Mouse (Mus musculus) neural tube, embryonic 12.5 days (tissue): ENCODE measurements around the gene Foxp1. TPM values are rescaled to one million over a fixed set of nuclear protein-coding genes. Genes with fewer than 3 reads are reported as not detected.

Experiments
- ATAC-seq: fragments of 200-750 bp; cut with Nextera tagmentation; 2 replicates; pipeline ENCODE4 v1.8.0; 2017; ENCODE audit warnings: low read depth, mild to moderate bottlenecking, moderate TSS enrichment, moderate library complexity; ENCODE audit not compliant: low FRiP score
- H3K27ac ChIP-seq: fragments of 300-500 bp; sonication (generic); 2 replicates; pipeline ENCODE4 v1.5.1; 2016
- H3K27me3 ChIP-seq: fragments of 300-500 bp; sonication (generic); replicated peaks from 2 replicates; pipeline ENCODE4 v1.6.1; 2016; ENCODE audit warnings: mild to moderate bottlenecking
- H3K36me3 ChIP-seq: fragments of 300-500 bp; sonication (generic); 2 replicates; pipeline ENCODE4 v1.6.1; 2016; ENCODE audit warnings: mild to moderate bottlenecking
- H3K4me1 ChIP-seq: fragments of 300-500 bp; sonication (generic); 2 replicates; pipeline ENCODE4 v1.6.1; 2016
- H3K4me2 ChIP-seq: fragments of 300-500 bp; sonication (generic); replicated peaks from 2 replicates; pipeline ENCODE4 v1.6.1; 2016; ENCODE audit warnings: mild to moderate bottlenecking
- H3K4me3 ChIP-seq: fragments of 300-500 bp; sonication (generic); 2 replicates; pipeline ENCODE4 v1.5.1; 2016
- H3K9ac ChIP-seq: fragments of 300-500 bp; sonication (generic); 2 replicates; pipeline ENCODE4 v1.6.1; 2016; ENCODE audit warnings: mild to moderate bottlenecking
- H3K9me3 ChIP-seq: fragments of 300-500 bp; sonication (generic); 2 replicates; pipeline ENCODE4 v1.6.1; 2016; ENCODE audit warnings: mild to moderate bottlenecking
- WGBS: fragments of 180-500 bp; shearing (Covaris S2); methylation state at CpG from one replicate; pipeline ENCODE4 v1.1.7; 2016; 5-methylcytosine and 5-hydroxymethylcytosine counted together
- polyA plus RNA-seq: library from polyadenylated mRNA; unstranded; fragments of >200 nt; fragmentation: Nextera tagmentation; extraction: Ambion mirVana; gene quantifications from 2 replicates; pipeline ENCODE4 v1.2.1, GENCODE M21; 2016

Gene Foxp1
- polyA plus RNA-seq, 1 experiment from 2014 or later, result 91.8 TPM

DNA sequence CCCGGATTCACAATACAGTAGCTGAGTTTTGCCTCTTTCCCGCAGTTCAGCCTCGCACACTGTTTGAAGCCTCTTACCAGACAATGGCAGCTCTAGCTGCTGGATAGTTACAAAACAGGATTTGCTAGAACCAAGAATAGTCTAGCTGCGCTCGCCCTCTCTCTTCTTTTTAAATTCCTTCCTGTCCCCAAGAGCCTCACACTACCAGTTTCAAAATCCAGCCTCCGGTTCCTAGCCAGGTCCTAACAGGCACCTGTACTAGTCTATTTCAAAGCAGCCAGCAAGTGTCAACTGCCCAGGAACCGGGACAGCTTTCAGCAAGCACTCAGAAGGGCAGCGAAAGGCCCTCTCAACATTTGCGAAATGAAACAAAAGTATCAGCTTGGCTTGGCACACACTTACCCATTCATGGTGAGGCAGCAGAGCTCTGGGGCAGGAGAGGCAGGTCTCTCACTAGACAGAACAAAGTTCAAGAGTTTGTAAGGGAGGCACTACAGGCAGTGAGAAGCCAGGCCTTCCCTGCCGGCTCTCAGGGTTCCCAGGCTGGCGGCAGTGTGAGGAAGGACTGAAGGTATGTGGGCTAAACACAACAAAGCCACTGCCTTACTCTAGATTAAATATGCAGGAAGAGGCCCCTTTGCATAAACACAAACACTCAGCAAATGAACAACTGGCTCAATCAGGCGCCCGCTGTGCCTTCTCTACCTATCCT lies 256.4 kb downstream of the Foxp1 start:
- no peak overlapping the region for H3K27ac ChIP-seq
- H3K4me1 ChIP-seq, result peaks cover 41% of the 10 kb centered on the region
- H3K9me3 ChIP-seq, result no peaks in the 10 kb centered on the region
- H3K27me3 ChIP-seq, result peaks cover 5% of the 10 kb centered on the region; the same call in 1 of the 2 replicates
- no peak for ATAC-seq
- peak overlapping the region; percentile 33 for H3K4me2 ChIP-seq
- H3K4me3 ChIP-seq, result no peak overlapping the region
- WGBS, result 23% methylated on average over 13 of the region's 13 CpGs
- no peak overlapping the region for H3K9ac ChIP-seq
- H3K36me3 ChIP-seq, result no peaks in the 10 kb centered on the region

DNA sequence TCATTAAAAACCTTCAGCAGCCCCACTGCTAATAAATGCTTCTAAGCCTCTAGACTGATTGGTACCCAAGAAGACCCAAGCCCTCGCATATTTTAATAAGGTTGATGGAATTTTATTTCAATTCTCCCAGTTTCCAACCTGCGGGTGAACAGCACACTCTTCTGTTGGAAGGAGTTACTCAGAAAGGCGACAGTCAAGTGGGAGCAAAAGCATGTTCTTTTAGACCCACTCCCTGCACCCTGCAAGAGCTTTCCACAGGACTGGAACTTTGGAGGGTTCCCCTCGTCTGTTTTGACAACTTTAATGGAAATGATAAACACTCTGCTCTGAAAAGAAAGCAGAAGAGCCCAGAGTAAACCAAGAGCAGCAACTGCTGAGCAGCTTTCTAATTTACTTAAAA lies 257.3 kb downstream of the Foxp1 start:
- H3K9ac ChIP-seq, result no peak overlapping the region
- H3K4me3 ChIP-seq, result no peak overlapping the region
- peak overlapping the region; percentile 33; the same call in 1 of the 2 replicates for H3K4me2 ChIP-seq
- no peaks in the 10 kb centered on the region for H3K36me3 ChIP-seq
- peaks cover 5% of the 10 kb centered on the region; the same call in 1 of the 2 replicates for H3K27me3 ChIP-seq
- 36% methylated on average over 4 of the region's 4 CpGs for WGBS
- H3K27ac ChIP-seq, result no peak overlapping the region
- ATAC-seq, result no peak
- H3K9me3 ChIP-seq, result no peaks in the 10 kb centered on the region
- H3K4me1 ChIP-seq, result peaks cover 41% of the 10 kb centered on the region

DNA sequence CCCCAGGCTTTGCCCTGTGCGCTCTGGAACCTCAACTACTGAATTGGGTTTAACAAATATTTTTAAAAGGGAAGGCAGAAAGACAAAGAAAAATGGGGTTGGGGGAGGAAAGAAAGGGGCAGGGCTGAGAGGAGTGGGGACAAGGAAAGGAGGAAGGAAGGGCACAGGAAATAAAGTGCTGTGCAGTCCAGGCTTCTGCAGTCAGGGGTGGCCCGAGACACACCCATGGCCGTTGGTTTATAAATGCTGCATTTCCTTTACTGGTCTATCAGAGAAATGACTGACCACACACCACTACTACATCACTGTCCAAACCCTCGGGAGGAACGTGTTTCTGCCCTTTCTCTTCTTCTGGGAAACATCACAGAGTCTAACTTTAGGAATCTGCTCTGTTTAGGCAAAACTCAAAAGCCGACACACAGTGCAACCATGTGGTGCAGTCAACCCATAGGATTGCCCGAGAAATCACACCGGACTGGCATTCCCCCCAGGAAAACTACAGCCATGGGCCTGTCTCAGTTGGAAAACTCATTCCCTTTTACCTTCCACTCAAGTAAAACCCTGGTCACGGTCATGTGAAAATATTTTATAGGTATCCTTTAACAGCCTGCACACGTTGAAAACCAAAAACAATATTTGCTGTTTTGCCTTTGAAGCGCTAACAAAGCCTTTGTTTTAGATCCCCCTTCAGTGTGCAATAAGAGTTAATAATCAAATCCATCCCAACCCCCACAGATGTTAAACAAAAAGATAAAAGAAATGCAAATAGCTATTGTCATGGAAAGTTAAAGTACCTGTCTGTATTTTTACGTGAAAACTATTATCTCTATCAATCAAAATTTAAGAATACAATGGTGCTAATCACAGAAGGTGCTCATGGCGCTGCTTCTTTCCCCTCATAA lies 258.1 kb downstream of the Foxp1 start:
- ATAC-seq, result no peak
- WGBS, result 18% methylated on average over 13 of the region's 13 CpGs
- H3K4me2 ChIP-seq, result peak overlapping the region; percentile 9; the same call in 1 of the 2 replicates
- H3K4me3 ChIP-seq, result no peak overlapping the region
- H3K27ac ChIP-seq, result no peak overlapping the region
- peaks cover 5% of the 10 kb centered on the region; the same call in 1 of the 2 replicates for H3K27me3 ChIP-seq
- H3K9ac ChIP-seq, result no peak overlapping the region
- H3K9me3 ChIP-seq, result no peaks in the 10 kb centered on the region
- H3K4me1 ChIP-seq, result peaks cover 41% of the 10 kb centered on the region
- H3K36me3 ChIP-seq, result no peaks in the 10 kb centered on the region

DNA sequence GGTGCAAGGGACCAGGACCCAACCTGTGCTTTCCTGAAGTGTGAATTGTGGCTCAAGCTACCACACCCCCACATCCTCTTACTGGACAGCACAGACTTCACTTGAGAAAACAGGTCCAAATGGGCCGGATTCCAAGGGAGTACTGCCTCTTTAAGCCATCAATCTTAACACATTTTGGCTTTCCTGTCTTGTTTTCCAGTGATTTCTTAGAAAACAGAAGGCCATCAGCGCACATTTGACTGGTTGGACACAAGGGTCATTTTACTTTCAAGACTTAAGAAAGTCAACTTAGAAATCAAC lies 258.7 kb downstream of the Foxp1 start:
- peaks cover 5% of the 10 kb centered on the region; the same call in 1 of the 2 replicates for H3K27me3 ChIP-seq
- no peak for ATAC-seq
- H3K4me2 ChIP-seq, result peak overlapping the region; percentile 9; the same call in 1 of the 2 replicates
- H3K4me3 ChIP-seq, result no peak overlapping the region
- no peaks in the 10 kb centered on the region for H3K9me3 ChIP-seq
- H3K27ac ChIP-seq, result no peak overlapping the region
- H3K4me1 ChIP-seq, result peaks cover 41% of the 10 kb centered on the region
- no peak overlapping the region for H3K9ac ChIP-seq
- 29% methylated on average over 2 of the region's 2 CpGs for WGBS
- H3K36me3 ChIP-seq, result no peaks in the 10 kb centered on the region

DNA sequence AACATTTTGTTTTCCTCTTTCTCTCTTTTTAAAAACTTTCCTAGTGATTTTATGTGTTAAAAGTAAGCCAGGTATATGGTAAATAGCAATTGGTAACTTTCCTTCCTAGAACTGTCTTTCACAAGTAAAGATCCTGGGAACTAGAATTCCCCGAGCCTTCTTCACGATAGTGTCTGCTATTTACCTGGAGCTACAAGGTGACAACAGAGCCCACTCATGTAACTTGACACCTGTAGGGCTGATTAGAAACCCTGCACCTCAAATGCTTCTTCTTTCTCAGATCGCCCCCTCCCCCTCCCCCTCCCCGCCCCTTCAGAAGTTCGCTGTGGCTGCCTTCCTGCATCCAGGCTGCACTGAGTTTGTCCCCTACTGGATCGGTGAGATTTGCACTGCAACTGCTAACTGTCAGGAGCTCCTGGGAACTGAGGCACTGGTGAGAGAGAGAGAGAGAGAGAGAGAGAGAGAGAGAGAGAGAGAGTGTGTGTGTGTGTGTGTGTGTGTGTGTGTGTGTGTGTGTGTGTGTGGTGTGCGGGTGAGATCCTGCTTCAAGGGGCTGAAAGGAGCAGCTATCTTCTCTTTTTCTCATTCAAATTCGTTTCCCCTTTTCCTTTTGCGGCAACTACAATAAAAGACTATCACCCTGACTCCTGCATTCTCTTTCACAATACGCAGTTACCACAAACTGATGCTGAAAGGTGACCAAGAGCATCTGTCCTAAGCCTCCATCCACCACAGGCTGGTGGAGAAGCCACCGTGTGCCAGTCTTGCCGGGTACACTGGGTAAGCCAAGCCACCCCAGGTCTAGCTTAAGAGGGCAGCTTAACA lies 259.2 kb downstream of the Foxp1 start:
- peaks cover 5% of the 10 kb centered on the region; the same call in 1 of the 2 replicates for H3K27me3 ChIP-seq
- H3K9me3 ChIP-seq, result no peaks in the 10 kb centered on the region
- no peak overlapping the region for H3K4me3 ChIP-seq
- peaks cover 38% of the 10 kb centered on the region for H3K4me1 ChIP-seq
- H3K27ac ChIP-seq, result no peak overlapping the region
- H3K9ac ChIP-seq, result no peak overlapping the region
- H3K4me2 ChIP-seq, result 0 out of 2 replicates have a peak overlapping the region, but pooled peaks have one; percentile 9
- H3K36me3 ChIP-seq, result no peaks in the 10 kb centered on the region
- WGBS, result 8% methylated on average over 10 of the region's 12 CpGs
- no peak for ATAC-seq

DNA sequence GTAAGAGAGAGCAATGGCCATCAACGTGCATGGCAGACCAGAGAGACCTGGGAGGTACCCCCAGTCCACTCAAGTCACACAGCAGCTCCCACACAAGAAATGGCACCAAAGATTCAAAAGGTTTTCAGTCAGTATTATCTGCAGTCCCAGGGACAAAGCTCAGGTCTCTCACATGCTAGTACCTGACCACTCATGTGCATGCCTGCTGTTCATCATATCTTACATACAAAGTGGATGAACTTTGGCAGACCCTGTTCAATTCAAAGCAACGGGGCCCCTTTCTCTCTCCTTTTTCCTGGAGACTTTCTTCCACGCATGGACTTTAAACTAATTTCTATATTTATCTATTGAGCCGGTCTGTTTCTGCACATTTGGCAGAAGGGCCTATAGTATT lies 260.8 kb downstream of the Foxp1 start:
- Histone ChIP-seq H3K9me3 (no peaks in the 10 kb centered on the region), H3K4me1 (peaks cover 35% of the 10 kb centered on the region), H3K4me2 (no peak overlapping the region), H3K9ac (no peak overlapping the region), H3K27me3 (peaks cover 5% of the 10 kb centered on the region; the same call in 1 of the 2 replicates), H3K27ac (no peak overlapping the region), H3K36me3 (no peaks in the 10 kb centered on the region), H3K4me3 (no peak overlapping the region)
- 65% methylated on average over 4 of the region's 4 CpGs for WGBS
- no peak for ATAC-seq

DNA sequence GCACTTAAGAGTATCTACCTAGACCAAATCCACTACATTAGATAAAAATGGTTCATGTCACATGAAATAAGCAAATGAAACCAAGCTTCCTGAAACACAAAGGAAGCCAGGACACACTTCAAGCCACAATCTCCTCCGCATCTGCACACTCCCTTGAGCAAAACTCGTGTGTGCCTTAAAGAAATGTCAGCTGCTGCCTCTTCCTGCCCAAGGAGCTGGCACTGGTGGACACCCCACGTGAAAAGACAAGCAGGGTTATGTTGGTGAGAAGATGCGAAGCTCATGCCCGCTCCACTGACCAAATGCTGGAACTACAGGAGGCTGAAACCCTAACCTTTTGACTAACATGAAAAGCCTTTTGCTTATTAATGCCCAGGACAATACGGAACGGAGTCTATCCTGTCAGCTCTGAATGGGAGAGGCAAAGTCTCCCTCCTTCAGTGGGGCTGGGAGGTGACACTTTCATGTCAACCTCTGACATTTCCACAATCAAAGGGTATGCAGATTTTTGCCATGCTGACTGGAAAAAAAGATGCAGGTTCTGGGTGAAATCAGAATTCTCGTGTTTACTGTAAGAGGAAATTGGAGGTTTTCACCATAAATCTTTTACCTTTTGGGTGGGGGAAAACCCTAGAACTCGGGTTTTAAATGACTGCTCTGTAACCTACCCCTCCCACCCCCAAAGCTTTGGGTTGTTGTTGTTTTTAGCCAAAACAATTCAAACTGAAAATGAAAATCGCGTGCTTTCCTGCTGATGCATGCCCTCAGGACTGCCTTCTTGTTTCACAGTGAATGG lies 261.4 kb downstream of the Foxp1 start:
- no peak for ATAC-seq
- Histone ChIP-seq H3K27ac (no peak overlapping the region), H3K4me3 (no peak overlapping the region), H3K27me3 (peaks cover 5% of the 10 kb centered on the region; the same call in 1 of the 2 replicates), H3K9ac (no peak overlapping the region), H3K36me3 (no peaks in the 10 kb centered on the region), H3K9me3 (no peaks in the 10 kb centered on the region), H3K4me1 (peaks cover 29% of the 10 kb centered on the region), H3K4me2 (no peak overlapping the region)
- 67% methylated on average over 11 of the region's 11 CpGs for WGBS

DNA sequence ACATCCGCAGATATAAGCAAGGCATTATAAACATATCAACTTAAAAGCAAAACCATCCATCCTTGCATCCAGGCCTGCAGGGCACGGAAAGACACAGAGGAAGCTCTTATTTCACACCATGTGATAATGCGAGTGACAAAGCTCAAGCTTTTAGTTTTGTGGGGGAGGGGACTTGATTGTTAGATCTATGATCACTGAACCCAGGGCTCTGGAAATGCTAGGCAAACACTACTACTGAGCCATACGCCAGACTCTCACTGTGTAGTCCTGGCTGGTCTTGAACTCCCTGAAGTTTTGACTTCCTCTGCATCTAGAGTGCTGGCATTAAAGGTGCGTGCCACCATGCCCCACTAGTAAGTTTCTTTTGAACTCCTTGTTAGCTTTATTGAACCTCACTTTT lies 264.2 kb downstream of the Foxp1 start:
- peaks cover 5% of the 10 kb centered on the region for H3K4me1 ChIP-seq
- H3K36me3 ChIP-seq, result no peaks in the 10 kb centered on the region
- H3K27me3 ChIP-seq, result no peaks in the 10 kb centered on the region
- H3K9ac ChIP-seq, result no peak overlapping the region
- H3K27ac ChIP-seq, result no peak overlapping the region
- H3K9me3 ChIP-seq, result no peaks in the 10 kb centered on the region
- 79% methylated on average over 5 of the region's 5 CpGs for WGBS
- no peak for ATAC-seq
- no peak overlapping the region for H3K4me3 ChIP-seq
- no peak overlapping the region for H3K4me2 ChIP-seq

DNA sequence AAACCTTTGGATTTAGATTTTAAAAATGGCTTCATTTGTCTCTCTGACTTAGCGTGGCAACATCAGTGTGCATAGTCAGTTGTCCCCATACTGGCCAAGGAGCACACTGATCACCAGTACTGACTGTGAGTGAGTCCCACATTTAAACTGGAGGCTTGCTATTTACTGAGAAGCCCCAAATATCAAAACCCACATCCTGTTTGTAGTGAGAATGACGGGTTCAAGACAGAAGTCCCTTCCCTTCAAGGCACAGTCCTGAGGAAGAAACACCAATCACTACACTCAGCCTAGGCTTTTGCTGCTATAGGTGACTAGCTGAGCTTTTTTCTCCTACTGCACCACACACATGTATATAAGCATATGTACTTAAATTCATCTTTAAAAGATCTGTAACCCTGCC lies 264.8 kb downstream of the Foxp1 start:
- no peak for ATAC-seq
- WGBS, result 89% methylated on average over 2 of the region's 2 CpGs

DNA sequence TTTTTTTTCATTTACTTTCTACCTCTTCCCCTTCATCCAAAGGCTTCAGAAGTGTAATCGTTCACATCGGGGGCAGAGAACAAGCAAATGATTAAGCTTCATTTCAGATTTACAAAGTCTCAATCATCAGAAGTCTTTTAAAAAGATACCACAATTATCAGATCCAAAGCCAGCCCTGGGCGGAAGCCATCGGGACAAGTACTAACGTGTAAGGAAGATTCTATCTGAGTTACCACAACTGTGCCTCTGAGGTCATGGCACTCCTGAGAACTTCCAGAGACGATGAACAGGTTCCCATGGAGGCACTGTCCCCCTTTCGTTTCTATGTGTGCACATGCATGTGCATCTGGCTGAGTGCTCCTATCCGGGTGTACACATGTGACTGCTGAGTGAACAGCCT lies 269.2 kb downstream of the Foxp1 start:
- no peak overlapping the region for H3K27ac ChIP-seq
- H3K9ac ChIP-seq, result no peak overlapping the region
- H3K27me3 ChIP-seq, result no peaks in the 10 kb centered on the region
- ATAC-seq, result no peak
- no peak overlapping the region for H3K4me3 ChIP-seq
- no peaks in the 10 kb centered on the region for H3K9me3 ChIP-seq
- H3K4me2 ChIP-seq, result no peak overlapping the region
- no peaks in the 10 kb centered on the region for H3K4me1 ChIP-seq
- 87% methylated on average over 8 of the region's 8 CpGs for WGBS
- no peaks in the 10 kb centered on the region for H3K36me3 ChIP-seq

More for the DNA sequence above, 264.8 kb downstream of the Foxp1 start:
- Histone ChIP-seq H3K9ac (no peak overlapping the region), H3K27me3 (no peaks in the 10 kb centered on the region), H3K4me1 (0 out of 2 replicates have a peak, but pooled peaks cover 2% of the 10 kb centered on the region), H3K4me2 (no peak overlapping the region), H3K4me3 (no peak overlapping the region), H3K36me3 (no peaks in the 10 kb centered on the region), H3K9me3 (no peaks in the 10 kb centered on the region), H3K27ac (no peak overlapping the region)

DNA sequence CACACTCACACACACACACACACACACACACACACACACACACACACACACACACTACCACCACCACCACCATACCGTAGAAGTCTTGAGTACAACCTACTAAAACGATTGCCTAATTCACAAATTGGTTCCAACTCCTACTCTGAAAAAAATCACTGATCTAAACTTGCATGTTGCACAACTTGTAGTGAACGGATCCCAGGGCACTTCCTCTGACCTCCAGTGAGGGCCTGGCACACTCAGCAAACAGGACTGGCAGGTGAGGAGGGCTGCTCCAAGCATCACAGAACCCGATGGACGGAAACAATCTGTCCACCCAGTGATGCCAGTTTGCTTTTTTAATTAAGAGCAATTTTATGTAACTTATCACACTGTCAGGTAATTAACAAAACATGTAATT lies 269.7 kb downstream of the Foxp1 start:
- no peak overlapping the region for H3K4me2 ChIP-seq
- 93% methylated on average over 5 of the region's 5 CpGs for WGBS
- ATAC-seq, result no peak
- no peaks in the 10 kb centered on the region for H3K27me3 ChIP-seq
- no peaks in the 10 kb centered on the region for H3K9me3 ChIP-seq
- no peaks in the 10 kb centered on the region for H3K36me3 ChIP-seq
- H3K4me3 ChIP-seq, result no peak overlapping the region
- no peaks in the 10 kb centered on the region for H3K4me1 ChIP-seq
- no peak overlapping the region for H3K9ac ChIP-seq
- H3K27ac ChIP-seq, result no peak overlapping the region
